Mouse (Mus musculus) naive thymus-derived CD4-positive, alpha-beta T cell, adult 2 months (primary cell): ENCODE data around the gene Ppp3cb.

ENCODE experiments used
- DNase-seq: peaks from one replicate; pipeline ENCODE4 v3.0.0-alpha.2; 2011; ENCODE audit warnings: low read depth

Gene Ppp3cb

DNA sequence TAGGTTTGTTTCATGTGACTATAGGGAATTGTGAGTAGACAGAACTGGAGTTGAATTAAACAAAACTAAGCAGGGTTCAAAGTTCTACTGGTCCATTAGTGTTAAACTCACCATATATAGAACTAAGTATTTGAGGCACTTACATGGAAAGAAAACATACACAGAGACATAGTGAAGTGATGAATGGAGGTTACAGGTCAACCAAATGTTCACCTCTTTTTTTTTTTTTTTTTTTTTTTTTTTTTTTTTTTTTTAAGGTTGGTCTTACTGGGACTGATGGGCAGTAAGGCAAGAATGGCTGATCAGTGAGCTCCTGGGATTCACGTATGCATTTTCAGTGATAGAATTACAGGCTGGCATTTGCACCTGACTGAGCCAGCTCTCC lies 66.2 kb downstream of the Ppp3cb start:
- DNase-seq, result no peak

DNA sequence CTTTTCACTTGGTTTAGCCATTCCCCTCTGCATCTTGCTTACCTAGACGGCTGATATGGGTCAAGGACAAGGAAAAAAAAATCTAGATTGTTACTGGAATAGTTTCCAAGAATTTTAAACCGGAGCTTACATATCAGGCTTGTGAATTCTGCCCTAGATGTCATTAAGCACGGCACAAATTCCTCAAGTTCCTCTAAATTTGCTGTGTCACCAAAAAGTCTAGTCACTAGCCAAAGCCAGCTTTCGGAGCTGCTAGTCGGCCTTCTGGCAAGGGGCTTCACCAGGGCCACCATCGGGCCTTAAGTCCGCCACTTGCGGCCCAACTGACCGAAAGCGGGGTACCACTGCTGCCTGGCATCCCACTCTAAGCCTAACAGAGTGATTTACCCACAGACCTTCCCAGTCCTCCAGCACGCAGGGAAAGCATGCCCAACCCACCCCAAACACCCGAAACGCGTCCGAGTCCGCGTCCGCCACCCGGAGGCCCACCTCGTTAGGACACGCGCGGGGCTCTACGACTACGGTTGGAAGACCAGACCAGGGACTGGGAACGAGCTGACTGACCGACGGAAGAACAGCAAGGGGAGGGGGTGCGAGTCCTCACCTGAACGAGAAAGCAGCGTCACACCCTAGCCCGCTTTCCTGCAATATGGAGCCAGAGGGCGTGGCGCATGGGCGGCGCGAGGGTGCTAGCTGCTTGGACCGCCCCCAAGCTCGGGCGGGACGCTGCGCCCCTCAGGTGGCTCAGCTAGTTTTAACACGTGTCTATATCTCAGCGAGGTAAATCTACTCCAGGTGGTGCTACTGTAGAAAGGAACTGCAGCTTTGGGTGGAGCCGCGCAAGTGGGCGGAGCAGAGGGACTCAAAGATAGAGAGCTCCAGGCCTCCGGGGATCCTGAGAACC lies 66.8 kb downstream of the Ppp3cb start, which contains the start of gene Anxa7:
Gene Anxa7 (minus strand): TSS at position 843 of the 904 bp plus-strand sequence.
- peak; percentile 81 for DNase-seq

DNA sequence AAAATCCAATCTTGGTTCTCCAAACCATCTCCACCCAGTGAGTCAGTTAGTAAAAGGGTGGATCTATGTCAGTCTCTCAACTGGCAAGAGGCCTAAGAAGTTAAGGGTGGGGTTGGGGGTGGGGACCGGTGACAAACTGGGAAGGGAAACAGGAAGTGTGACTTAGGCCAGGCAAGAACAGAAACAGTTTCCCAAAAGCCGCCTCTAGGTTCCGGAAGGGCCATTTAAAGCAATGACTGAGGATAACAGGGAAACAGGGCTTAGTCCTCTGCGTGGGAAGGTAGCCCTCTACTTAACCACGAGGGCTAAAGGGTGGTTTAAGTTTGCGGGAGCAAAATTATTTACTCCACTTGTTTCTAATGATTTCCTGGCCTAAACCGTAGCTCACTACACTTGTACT lies 67.6 kb downstream of the Ppp3cb start:
- peak; percentile 24 for DNase-seq

DNA sequence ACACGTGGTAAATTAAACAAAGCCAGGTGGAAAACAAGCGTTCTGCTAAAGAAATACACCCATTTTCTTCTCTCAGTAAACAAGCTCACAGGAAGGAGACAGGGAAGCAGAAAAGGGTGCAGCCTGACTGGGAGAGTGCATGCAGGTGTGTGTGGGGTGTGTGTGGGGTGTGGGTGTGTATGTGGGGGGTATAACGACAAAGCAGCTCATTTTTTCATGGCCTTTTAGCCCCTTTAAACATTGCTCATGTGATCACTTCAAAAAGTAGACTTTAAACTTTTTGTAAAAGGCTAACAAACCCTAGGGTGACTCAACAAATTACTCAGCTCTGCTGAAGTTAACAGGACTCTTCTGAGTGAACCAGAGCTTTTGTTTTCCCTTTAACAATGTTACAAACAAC lies 68.0 kb downstream of the Ppp3cb start:
- no peak for DNase-seq

DNA sequence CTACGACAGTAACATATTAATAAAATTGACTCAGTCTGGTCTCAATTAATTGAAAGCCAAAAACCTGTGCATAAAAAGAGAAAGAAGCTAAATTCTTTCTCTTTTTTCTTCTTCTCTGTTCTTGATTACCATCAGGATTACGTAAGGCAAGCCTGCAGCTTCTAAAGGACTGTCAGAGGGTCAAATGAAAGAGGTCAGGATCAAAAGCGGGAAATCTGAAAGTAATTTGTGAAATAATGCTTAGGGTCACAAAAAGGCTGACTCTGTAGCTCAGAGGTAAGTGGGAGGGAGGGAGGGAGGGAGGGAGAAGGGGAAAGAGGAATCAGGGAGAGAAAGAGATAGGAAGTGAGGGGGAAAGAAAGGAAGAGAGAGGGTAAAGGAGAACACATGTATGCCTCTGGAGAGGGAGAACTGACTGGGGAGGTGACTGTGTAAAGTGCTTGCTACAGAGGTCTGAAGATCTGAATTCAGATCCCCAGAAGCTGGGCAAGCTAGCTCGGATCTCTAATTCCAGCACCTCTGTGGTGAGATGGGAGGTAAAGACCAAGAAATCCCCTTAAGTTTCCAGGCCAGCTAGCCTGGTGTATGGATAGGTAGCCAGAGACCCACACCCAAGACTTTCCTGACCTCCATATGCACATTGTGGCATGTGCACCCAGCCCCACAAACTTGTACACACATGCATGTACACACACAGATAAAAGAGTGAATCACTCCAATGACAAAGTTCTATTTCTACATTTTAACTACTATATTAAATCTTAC lies 68.9 kb downstream of the Ppp3cb start:
- no peak for DNase-seq

DNA sequence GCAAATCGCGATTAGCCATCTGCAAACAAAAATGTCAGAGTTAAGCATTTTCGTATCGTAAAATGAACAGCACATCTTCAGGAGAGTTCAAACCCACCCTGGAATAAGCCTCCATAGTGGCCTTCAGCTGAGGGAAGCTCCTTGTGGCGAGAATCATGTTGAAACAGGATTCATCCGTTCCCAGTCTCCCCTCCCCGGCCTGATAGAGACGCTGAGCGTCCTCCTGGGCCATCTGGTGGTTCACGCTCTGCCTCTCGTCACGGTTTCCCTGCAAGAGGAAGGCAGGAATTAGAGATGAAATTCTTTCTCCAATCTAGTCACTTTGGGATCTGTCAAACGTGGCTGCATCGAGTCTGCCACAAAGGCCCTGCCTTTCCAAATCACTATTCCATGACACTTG lies 86.2 kb downstream of the Ppp3cb start:
- no peak for DNase-seq

DNA sequence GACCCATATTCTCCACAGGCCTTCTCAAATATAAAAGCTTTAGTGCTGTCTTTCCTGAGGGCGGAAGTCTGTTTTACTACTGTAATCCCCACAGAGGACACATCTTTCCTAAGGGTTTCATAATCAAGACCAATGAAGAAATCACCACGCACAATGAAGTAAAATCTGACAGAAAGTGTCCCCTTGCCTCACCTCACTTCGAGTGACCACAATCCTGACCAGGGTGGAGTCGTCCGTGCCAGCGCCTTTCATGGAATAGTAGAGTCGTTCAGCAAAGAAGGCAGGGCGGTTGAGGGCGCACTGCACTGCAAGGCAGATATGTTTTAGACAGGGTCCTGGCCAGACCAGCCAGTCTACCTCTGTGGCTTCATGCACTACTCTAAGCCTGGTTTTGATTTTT lies 88.0 kb downstream of the Ppp3cb start:
- DNase-seq, result no peak

DNA sequence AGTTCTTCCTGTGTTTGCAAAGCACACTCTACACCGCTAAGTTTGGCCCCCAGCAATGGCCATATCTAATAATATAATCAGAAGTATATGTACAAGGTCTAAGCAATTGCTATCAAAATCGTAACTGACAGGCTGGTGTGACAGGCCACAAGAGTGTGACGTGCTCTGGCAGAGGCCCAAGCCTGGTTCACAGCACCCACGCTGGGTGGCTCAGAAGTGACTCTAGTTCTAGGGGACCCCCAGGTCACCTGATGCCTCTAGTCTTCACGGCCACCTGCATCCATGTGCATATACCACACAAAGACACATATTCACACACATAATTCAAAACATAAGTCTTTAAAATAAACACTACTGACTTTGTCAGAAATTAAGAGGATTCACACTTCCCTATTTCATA lies 93.4 kb downstream of the Ppp3cb start:
- no peak for DNase-seq

DNA sequence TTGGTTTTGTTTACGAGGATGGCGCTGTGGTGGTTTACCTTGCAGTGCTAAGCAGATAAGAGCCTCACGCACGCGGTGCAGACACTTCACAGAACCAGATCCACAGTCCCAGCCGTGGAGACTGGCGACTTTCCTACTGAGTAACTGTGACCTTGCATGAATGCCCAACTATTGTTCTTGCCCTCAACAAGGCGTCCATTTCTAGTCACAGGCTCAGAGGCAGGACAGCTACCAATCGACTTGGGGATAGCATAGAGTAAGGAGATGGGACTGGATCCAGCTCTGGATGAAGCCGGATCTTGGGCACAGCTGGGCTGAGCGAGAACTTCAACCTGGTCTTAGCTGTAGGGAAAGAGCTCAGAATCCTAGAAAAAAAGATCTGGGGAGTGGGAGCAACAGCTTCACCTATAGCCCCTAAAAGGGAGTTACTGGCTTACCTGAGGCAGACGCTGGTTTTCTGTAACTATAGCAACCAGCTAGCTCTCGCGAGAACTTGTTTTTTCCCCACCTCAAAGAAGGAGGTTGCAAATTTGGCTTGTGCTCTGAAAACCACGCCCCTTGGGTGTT lies 94.5 kb downstream of the Ppp3cb start, which contains the start of gene Cfap70:
Gene Cfap70 (minus strand): TSS at position 462 of the 567 bp plus-strand sequence.
- DNase-seq, result peak; percentile 75

DNA sequence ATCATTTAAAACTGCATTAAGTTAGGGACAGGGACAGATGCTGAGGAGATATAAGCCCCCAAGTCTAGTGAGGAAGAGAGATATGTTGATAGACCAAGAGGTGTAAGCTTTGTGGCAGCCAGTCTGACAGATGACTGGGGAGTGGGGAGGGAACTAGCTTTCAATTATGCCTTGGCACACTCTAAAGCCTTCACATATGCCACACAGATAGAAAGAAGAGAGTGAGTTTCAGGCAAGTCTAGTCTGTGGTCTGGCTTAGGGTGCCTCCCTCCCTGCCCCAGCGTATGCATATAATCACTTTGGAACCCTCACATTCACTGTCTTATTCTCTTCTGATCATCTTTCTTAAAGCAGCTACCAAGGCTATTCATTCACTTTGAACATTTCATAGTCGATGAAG lies 95.1 kb downstream of the Ppp3cb start:
- DNase-seq, result no peak
